Mouse (Mus musculus) bone marrow, adult 2 months (tissue): ENCODE results near the gene Erich2. TPM values are rescaled to one million over a fixed set of nuclear protein-coding genes. Genes with fewer than 3 reads are reported as not detected.

Experiments used
- H3K27ac ChIP-seq: fragments of 200-500 bp; 2 replicates; pipeline ENCODE4 v1.5.1; 2012; ENCODE audit warnings: low read depth, mild to moderate bottlenecking, control low read depth, inconsistent platforms, low read length; ENCODE audit not compliant: control insufficient read depth, poor library complexity, insufficient read depth
- H3K4me1 ChIP-seq: fragments of 200-500 bp; 2 replicates; pipeline ENCODE4 v1.6.1; 2011; ENCODE audit warnings: low read length; ENCODE audit not compliant: control insufficient read depth, insufficient read depth
- H3K4me3 ChIP-seq: fragments of 200-500 bp; replicated peaks from 2 replicates; pipeline ENCODE3; 2011; ENCODE audit warnings: mild to moderate bottlenecking, low read depth, low read length, control low read depth; ENCODE audit not compliant: control insufficient read depth
- CTCF ChIP-seq: fragments of 200-500 bp; IDR thresholded peaks from 2 replicates; pipeline ENCODE4 v1.5.1; 2011; ENCODE audit warnings: low read length, control low read depth; ENCODE audit not compliant: control insufficient read depth, insufficient read depth
- POLR2A ChIP-seq: fragments of 200-500 bp; IDR thresholded peaks from 2 replicates; pipeline ENCODE4 v1.6.1; 2011; ENCODE audit warnings: low read depth, mild to moderate bottlenecking, control low read depth, low read length, borderline replicate concordance; ENCODE audit not compliant: control insufficient read depth
- WGBS: fragments of 180-500 bp; shearing (Covaris S2); methylation state at CpG from one replicate; pipeline ENCODE4 v1.1.7; 2018; 5-methylcytosine and 5-hydroxymethylcytosine counted together
- polyA plus RNA-seq: library from polyadenylated mRNA; stranded (reverse); fragments of >200 nt; gene quantifications from 2 replicates; pipeline ENCODE4 v1.2.4, GENCODE M21; 2011; ENCODE audit warnings: low replicate concordance; ENCODE audit not compliant: missing spikeins, insufficient read depth, insufficient read length

Erich2 gene
- polyA plus RNA-seq, 1 experiment, result not detected

- no peak for TF ChIP-seq CTCF
- no peak for TF ChIP-seq POLR2A
- H3K4me1 ChIP-seq, result no peaks in the 10 kb centered on the region
- WGBS, result 70% methylated on average over 8 of the region's 8 CpGs
- H3K4me3 ChIP-seq, result no peak overlapping the region
- H3K27ac ChIP-seq, result no peak overlapping the region
Observed at GRCm38 (mm10) chr2:70573544-70574210, 65.1 kb downstream of the Erich2 start.

- Histone ChIP-seq H3K4me1 (no peaks in the 10 kb centered on the region; the same call in 1 of the 2 replicates), H3K27ac (no peak overlapping the region), H3K4me3 (no peak overlapping the region)
- 78% methylated on average over 6 of the region's 6 CpGs for WGBS
- TF ChIP-seq CTCF, result no peak
- TF ChIP-seq POLR2A, result no peak
Observed at GRCm38 (mm10) chr2:70588200-70588599, 79.6 kb downstream of the Erich2 start.

Other genes with a start within 250 kb of the Erich2 start
- gene Sp5, start 33.9 kb upstream of the Erich2 start, polyA plus RNA-seq, result not detected in 2 replicates
- 3.2 TPM in 1 of 2 replicates, not detected in the other for gene Gad1, start 44.3 kb downstream of the Erich2 start, polyA plus RNA-seq
- gene Gorasp2, start 152.8 kb downstream of the Erich2 start, polyA plus RNA-seq, result 30.1 and 42.1 TPM in 2 replicates
- gene Gm26558, start 153.3 kb downstream of the Erich2 start, polyA plus RNA-seq, result not detected in 2 replicates